Mouse (Mus musculus) spleen, embryonic (tissue): ENCODE results near the gene Ttll12.

ENCODE experiments used
- CTCF ChIA-PET: fragments of 350-600 bp; sonication (Branson Sonifier 250); formaldehyde crosslinking; loops from one replicate; lab custom pipeline; 2022; lab: Charles Lee

Gene Ttll12

DNA sequence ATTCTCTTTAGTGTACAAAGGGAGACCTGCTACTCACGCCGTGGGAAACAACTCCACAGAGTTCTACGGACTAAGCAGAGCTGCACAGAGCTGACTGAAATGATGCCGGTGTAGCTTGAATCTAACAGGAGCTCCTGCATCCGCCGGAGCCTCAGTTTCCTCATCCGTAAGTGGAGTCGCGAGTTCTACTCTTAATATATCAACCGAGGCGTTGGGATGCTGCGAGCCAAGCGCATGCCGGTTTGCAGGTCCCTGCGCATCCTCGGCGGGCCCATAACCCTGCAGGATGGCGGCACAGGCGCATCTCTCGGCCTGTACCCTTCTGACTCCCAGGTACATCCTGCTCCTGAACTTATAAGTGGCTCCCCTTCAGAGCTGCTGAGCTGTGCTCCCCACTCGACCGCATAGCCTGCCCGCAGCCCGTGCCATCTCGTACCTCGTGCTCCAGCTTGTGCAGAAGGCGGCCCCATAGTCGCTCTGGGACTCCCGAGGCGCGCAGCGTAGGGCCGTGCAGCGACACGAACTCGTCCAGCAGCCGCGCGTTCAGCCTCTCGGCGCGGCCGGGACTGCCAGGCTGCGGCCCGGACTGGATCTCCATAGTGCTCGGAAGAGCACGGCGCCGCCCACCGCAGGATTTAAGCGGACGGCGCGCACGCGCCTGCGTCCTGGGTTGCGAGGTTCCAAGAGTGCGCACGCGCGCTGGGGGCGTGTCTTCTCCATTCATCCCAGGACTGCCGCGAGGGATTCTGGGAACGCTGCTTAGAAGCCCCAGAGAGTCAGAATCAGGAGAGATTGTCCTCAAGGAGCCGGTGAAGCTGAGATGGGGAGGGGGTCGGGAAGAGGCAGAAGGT lies at the start of gene Ttll12:
Gene Ttll12, minus strand, starts transcription at position 645 of the 851 bp plus-strand sequence.
- CTCF ChIA-PET = no interaction called here

DNA sequence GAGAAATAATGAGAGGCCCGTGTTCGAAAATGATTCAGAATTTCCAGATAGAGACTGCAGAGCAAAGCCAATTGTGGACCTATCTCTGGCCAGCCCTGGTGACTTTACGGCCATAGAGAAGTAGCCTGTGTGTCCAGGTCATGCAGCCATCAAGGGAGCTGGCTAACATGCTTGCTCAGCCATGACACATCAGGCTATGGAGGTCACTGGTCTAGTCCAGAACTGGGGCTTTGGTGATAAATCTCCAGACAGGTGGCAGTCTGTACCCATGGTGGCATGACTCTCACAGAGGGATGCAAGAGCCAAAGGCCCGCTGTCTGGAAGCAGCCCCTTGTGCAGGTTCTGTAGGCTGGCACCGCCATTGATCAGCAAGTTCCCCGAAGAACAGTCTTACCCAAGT lies 47.6 kb upstream of the Ttll12 start:
- CTCF ChIA-PET = no interaction called here

DNA sequence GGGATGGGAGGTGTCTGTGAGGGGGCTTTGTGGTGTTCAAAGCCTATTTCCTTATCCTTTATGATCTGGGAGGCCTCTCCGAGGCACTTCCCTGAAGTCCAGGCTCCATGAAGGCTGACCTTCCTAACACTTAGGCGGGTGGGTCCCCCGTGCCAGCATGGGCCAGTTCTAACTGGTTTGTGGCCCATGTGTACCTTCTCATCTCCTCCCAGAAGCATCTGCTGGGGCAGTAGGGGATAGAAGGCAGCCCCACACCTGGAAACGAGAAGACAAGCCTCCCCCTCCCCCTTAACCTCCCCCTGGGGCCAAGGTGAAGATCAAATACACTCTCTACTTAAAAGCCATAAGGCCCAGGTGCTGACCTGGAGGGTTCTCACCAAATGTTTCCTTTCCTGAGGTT lies 45.3 kb upstream of the Ttll12 start:
- CTCF ChIA-PET = no interaction called here

DNA sequence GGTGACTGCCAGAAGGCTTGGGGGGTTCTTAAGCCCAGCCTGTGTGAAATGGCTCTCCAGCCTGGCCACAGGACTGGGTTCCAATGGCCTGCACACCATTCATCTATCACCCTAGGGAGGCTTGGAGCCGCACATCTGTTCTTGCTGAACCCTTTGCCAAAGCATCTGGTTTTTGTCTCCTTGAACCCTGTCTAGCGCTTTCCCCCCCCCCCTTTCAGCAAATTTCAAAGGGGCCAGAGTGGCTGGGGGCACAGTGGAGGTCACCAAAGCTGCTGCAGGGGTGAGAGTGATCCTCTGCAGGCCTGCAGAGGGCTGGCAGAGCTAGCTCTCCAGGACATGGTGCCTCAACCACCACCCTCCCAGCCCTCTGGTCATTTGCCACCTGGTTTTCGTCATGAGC lies 44.2 kb upstream of the Ttll12 start:
- CTCF ChIA-PET = no interaction called here

DNA sequence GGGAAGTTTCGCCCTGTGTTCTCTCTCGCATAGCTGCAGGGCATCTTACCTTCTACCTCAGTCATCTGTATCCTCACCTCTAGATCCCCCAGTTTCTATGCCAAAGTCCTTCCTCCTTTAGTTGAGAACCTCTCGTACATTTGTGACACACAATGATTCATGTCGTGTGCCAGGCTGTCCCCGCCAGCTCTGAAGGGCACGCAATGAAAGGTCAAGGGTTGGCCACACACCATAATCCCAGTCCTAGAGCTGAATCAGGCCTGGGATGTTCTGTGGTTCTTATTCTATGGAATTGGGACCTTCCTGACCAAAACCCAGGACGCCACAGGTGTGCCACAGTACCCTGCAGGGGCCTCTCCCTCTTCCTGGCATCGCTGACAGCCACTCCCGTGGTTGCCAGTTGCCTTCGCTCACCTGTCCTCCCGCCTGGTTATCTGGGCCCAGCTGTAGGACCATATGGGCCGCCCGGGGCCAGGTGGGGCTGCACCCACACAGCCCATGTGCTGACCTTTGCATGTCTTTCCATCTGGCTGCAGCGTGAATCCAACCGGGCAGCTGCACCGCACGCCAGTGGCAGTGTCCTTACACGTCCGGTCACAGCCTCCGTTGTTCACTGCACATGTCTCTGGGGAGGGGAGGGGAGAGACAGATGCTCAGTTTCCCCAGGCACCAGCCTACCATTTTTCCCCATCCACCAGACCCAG lies 43.4 kb upstream of the Ttll12 start:
- CTCF ChIA-PET = no interaction called here

DNA sequence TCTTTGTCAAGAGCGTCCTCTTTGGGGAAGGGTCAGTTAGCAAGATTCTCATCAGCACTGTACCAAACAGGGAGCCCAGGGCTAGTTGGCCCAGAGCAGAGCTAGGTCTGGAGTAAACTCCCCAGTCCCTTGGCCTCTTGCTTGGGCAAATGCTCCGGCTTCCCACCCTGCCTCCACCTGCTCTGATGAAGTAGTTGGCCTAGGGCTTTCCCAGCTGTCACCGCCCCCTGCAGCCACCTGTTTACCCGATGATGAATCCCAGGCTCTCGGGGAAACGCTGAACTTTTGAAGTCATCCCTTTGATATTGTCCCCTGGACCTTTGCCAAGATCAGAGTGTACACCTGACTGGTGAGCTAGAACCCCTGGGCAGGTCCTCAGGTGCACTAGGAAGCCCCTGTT lies 41.8 kb upstream of the Ttll12 start:
- CTCF ChIA-PET = no interaction called here

DNA sequence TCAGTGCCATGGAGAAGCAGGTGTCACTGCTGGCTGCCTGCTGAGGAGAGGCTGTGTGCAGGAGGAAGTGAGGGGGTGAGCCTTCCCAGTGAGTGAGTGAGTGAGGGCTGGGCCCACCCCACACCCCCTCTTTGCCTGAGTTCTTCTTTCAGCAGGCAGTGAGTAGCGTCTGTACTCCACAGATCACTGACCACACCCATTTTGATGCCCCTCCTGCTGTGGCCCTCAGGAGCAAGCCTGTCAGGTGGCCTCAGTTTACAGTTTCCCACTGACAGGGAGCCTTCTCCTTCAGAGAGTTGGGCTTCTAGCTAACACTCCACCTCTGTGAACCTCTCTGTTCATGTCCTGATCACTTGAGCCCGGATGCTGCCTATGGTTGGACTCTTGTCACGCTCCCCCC lies 40.3 kb upstream of the Ttll12 start:
- CTCF ChIA-PET = no interaction called here

DNA sequence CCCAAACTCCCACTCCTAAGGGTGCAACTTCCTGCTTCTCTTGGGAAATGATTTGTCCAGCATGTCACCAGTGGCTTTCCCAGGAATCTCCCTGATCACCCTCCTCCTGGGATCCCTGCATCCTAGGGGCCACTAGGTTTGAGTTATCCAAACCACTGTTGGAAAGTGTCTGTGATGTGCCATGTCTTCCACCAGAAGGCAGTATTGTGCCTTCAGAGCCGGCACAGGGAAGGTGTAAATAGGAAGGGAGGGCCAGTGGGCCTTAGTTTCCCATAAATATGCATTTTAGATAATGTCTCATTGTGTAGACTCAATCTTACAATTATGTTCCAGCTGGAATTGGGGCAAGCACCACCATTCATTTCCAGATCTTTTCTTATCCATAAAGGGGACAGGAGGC lies 39.1 kb upstream of the Ttll12 start:
- CTCF ChIA-PET = no interaction called here

DNA sequence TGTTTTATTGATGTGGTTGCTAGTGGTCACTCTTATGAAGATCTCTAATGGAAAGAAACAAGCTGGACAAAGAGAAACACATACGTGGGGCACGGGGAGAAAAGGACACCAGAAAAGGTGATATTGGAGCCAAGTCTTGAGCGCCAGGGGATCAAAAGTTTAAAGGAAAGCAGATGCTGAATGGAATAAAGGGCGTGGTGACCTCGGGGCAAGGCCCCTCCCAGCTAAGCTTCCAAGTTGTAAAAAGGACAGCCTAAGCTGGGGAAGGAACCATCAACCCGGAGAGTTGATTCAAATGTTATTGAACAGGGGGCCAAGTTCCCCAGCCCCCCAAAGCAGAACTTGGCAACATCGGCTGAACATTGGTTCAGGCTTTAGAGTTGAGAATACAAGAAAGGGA lies 36.1 kb upstream of the Ttll12 start:
- CTCF ChIA-PET = no interaction called here

DNA sequence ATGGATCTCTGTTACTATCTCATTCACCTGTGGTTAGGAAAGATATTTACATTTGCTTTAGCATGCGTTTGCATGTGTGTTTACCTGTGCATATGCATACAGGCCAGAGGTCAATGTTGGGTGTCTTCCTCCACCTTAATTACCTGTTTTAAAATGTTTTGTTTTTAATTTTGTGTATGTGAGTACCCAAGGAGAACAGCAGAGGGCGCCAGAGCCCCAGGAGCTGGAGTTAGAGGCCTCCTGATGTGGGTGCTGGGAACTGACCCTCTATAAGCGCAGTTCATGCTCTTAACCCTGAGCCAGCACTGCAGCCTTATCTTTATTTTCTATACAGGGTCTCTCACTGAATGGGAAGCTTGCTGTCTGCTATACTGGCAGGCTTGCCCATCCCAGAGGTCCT lies 34.8 kb upstream of the Ttll12 start:
- CTCF ChIA-PET = no interaction called here

DNA sequence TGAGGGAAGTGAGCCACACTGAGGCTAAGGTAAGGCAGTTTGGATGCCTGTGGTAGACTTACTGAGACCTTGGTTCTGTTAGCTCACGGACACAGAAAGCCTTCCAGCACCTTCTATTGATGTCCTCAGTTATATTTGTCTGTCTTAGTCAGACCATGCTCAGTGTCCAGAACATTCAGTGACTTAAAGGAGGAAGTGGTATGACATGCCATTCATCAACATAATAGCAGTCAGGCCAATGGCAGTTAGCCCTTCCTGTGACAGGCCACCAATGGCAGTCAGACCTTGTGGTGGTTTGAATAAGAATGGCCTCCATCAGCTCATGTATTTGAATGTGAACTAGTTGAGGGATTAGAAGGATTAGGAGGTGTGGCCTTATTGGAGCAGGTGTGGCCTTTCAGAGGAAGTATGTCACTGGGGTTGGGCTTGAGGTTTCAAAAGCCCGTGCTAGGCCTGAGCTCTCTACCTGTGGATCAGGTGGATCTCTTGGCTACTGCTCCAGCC lies 31.2 kb upstream of the Ttll12 start:
- CTCF ChIA-PET = no interaction called here

DNA sequence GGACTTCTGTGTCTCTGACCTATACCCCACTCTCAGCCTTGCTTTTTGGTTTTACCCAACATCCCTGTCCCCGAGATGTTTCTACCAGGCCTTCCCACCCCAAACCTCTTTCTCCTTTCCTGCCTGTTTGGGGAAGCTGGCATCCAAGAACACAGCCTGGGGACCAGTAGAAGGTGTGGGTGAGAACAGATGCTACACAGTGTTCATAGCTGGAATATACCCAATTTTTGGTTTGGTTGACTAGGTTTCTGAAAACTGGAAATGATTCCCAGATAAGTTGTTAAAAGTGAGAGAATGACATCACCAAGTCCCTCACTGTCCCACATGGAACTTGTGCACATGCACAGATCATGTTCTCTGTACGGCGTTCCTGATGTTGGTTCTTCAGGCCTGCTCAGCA lies 20.3 kb upstream of the Ttll12 start:
- CTCF ChIA-PET = no interaction called here

DNA sequence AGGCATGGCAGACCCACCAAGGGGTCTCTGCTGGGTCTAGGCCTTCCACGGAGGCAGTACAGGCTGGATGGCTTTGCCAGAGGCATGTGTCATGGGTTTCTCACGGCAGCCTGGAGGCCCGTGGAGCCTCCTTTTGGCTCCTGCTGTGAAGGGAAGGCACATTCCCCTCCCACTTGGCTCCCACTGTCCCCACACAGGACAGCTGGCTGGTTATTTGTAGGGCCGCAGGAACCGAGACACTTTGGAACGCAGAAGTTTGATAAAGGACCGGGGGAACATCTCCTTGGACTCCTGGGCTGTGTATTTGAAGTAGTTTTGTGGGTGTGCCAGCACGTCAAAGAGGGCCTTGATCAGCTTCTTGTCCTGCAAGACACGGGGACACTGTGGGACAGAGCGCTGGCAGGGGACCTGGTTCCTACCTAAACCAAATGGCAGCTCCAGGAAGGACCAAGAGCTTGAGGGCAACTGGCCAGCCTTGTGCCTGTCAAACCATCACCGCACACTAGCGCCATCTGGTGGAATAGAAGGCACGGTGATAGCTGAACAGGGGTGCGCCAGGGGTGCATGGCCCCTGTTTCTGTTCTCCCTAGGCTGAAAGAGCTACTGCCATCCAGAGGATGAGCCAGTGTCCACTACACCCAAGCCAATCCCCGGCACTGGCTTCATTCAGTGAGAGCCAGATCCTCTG lies 12.3 kb upstream of the Ttll12 start:
- CTCF ChIA-PET = interaction anchor here (0.5 kb wide), 1 partner anchor 875 kb away, joined by 6 read pairs; no protein-coding TSS in a partner anchor

DNA sequence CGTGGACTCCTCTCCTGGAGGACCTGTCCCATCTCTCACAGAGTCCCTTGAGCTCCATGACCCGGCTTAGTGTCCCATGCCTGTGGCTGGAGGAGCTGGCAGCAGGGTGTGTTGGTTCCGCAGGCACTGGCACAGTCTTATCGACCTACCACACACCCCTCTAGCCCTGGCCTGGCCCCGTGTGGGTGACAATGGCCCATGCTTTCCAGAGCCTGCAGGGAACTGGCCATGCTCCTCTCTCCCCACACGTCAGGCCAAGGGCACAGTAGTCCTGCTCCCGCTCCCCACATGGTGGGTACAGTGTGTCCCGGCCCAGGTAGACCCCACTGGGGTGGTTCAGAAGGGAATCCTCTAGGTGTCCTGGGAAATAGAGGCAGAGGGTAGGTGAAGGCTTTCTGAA lies 11.7 kb upstream of the Ttll12 start:
- CTCF ChIA-PET = interaction anchor here (0.5 kb wide), 1 partner anchor 874 kb away, joined by 6 read pairs; no protein-coding TSS in a partner anchor

DNA sequence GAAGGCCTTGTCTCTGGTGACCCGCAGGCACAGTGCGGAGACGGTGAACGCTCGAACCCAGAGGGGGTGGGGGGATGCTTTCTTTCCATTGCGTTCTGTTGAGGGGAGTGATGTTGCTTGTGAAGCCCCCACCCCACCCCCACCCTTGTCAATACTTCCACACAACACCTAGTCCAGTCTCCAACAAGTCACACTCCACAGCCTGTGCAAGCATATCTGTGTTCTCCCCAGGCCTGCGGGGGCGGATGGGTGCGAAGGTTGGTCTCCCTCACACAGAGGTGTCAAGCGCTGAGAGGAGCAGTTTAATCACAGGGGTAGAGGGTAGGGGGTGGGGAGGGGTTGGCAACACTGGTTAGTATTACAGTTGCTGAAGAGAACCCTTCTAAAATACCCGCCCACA lies 11.3 kb upstream of the Ttll12 start:
- CTCF ChIA-PET = no interaction called here

DNA sequence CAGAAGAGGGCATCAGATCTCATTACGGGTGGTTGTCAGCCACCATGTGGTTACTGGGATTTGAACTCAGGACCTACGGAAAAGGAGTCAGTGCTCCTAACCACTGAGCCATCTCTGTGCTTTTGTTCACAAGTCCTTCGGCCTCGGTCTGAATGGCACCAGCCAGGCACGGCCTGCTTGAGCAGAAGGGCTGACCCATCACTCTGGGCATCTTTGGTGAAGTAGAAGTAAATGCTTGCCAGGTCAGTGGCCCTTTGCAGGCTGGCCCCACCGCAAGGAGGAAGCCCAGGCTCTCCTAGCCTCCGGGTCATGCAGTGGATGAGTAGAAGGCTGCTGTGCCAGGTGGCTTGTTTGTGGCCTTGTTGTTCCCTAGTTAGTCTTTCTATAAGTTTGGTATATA lies 8.5 kb upstream of the Ttll12 start:
- CTCF ChIA-PET = no interaction called here

DNA sequence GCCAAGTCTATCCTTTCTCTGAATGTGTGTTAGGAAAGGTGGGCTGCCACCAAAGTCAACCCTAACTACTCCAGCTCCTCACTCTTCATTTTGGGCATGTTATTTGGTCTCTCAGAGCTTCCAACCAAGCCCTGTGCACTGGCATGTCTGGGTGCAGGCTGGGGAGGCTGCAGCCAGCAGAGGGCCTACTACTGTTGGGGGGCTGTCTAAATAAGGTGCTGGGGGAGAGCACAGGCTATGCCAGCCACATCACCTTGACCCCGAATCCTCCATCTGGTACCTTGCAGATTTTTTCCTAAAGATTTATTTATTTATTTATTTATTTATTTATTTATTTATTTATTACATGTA lies 8.1 kb upstream of the Ttll12 start:
- CTCF ChIA-PET = no interaction called here

DNA sequence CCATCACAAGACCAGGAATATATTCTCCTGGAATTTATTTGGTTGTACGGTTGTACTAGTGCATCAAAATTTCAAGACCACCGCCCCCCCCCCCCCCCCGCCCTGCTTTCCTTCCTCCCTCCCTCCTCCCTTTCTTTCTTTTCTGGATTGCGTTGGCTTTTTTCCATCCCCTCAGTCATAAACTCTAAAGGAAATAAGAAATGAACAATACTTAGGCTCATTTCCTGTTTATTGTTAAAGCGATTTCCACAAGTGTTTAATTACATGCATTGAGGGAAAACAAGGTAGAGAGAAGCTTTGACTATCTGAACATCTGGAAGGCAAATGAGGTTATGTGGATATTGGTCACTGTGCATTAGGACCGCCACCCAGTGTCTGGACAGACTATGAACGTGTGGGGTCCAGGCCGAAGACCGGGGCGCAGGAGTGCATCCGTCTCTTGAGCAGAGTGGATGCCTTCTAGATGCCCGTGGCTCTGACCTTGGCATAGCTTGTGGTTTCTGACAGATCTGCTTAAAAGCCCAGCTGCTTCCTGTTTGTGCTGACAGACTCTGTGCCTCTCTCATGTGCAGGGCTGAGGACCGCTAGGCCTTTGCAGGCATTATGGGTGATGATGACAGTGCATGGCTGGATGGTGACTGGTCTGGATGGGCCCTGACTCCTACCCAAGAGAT lies 7.6 kb upstream of the Ttll12 start:
- CTCF ChIA-PET = interaction anchor here (0.7 kb wide), 1 partner anchor 477 kb away, joined by 3 read pairs; no protein-coding TSS in a partner anchor

DNA sequence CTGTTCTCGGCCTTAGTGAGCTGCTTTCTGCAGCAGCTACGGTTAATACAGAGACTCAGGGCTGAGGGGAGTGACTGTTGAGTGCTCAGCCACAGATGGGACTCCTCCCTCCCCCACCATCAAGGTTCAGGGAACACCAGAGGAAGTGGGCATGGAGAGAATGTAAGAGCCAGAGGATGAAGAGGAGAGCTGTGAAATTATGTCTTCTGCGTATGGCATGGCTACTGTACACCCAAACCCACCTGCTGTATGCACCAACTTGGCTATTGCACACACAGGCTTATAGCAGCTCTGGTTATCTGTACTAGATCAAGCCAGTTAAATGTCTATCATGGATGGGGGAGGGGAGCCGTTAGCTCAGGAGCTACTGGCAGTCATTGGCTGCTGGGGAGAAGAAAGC lies 6.2 kb upstream of the Ttll12 start:
- CTCF ChIA-PET = no interaction called here

DNA sequence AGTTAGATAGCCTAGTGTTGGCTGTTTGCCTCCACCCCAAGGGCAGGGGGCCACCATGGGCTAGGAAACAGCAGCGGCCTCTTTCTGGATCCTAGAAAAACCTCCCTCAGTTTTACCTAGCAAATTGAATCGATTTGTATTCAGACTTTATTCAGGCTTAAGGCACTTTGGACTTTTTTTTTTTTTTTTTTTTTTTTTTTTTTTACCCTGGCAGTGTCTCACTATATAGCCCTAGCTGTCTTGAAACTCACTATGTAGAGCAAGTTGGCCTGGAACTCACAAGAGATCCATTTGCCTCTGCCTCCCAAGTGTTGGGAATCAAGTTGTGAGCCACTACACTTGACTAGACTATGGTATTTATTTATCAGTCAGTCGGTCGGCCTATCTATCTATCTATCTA lies 1.9 kb upstream of the Ttll12 start:
- CTCF ChIA-PET = interaction anchor here (0.6 kb wide), 1 partner anchor 87 kb away, joined by 6 read pairs; no protein-coding TSS in a partner anchor

DNA sequence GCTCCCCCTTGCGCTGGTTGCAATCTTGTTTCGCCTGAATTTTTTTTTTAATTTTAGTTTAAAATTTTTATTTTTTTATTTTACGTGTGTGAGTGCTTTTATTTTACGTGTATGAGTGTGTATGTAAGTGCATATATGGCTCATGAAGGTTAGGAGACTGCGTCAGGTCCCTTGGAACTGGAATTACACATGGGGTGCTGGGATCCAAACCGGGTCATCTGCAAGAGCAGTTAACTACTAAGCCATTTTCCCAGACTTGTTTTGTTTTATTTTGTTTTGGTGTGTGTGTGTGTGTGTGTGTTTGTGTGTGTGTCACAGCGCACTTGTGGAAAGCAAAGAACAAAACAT lies 381 bp upstream of the Ttll12 start:
- CTCF ChIA-PET = no interaction called here
